Mouse (Mus musculus) urinary bladder, postnatal 10 days (tissue): ENCODE measurements around the gene Zscan18.
"Not testable (repeated sequence)": the region's sequence is repeated elsewhere in the genome, so short reads cannot be mapped to it uniquely, and the experiment has no call there.

Source experiments
- DNase-seq: peaks from one replicate; pipeline ENCODE4 v3.0.0; 2022; ENCODE audit warnings: low spot score

Zscan18 gene

DNA sequence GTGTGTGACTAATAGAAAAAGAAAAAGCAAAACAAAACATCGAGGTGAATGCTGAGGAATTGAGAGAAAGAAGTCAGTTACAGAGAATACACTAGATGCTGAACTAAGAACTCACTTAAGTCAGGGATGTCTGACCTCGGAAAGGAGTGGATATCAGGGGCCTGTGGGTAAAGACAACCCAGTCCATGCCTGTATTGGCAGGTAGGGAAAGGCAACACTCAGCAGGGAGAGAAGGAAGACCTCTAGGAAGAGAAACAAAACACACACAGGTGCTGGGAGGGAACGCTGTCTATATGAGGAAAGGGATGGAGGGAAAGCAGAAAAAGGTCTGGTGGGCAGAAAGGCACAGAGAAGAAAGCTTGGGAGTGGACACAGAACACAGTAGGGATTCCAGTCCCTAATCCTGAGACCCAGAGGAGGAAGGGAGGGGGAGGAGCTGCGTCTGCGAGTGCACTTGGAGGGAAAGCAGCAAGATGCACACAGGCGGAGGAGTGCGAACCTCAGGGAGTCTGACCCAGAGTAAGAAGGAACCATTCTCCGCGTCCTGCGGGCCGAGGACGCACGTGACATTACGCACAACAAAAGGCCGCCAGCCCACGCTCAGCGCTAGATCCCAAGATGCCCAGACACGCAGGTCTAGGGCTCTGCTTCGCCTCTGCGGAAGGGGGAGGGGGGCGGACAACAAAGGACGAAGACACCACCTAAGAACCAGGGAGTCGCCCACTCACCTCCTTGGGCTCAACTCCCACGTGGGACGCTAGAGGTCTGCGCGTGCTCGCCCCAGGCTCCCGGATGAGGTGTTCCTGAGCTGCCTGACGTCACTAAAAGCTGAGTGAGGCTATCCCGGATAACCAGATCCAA, at the start of gene Zscan18:
Zscan18 (minus strand) TSS at position 770 of the 861 bp plus-strand sequence.
- peak; percentile 27 for DNase-seq

DNA sequence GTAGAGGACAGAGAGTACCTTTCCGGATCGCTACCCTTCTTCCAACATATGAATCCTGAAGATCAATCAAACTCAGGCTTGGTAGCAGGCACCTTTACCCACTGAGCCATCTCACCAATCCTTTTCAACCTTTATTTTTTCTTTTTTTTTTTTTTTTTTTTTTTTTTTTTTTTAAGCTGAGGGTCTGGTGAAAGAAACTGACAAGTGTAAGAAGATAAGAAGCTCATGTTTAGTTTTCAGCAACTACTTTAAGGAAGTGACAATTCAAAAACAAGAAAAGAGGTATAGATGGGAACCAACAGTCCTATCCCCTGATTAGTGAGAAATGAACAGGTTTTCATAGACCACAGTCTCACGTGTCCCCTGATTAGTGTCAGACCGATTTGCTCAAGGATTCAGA, 32.3 kb upstream of the Zscan18 start:
- no peak for DNase-seq

DNA sequence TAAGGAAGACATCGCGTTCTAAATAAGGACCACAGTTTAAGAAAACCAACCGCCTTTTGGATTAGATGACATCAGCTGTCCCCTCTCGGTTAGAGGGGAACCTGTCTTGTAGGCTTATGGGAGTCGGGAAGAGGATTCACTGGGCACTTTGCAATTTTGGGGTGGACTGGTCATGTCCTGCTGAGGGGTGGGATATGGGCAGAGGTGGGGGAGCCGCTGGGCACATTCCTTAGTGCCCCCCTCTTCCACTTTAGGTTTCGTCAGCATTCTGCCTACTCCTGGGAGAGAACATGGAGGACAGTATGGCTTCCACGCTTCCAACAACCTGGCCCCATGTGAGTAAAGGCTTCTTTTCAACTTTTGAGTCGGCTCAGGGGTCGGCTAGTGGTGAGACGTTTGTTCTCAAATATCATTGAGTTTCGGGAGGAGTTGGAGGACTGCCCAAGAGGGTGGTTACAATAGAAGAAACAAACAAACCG, 31.8 kb upstream of the Zscan18 start:
- no peak for DNase-seq

DNA sequence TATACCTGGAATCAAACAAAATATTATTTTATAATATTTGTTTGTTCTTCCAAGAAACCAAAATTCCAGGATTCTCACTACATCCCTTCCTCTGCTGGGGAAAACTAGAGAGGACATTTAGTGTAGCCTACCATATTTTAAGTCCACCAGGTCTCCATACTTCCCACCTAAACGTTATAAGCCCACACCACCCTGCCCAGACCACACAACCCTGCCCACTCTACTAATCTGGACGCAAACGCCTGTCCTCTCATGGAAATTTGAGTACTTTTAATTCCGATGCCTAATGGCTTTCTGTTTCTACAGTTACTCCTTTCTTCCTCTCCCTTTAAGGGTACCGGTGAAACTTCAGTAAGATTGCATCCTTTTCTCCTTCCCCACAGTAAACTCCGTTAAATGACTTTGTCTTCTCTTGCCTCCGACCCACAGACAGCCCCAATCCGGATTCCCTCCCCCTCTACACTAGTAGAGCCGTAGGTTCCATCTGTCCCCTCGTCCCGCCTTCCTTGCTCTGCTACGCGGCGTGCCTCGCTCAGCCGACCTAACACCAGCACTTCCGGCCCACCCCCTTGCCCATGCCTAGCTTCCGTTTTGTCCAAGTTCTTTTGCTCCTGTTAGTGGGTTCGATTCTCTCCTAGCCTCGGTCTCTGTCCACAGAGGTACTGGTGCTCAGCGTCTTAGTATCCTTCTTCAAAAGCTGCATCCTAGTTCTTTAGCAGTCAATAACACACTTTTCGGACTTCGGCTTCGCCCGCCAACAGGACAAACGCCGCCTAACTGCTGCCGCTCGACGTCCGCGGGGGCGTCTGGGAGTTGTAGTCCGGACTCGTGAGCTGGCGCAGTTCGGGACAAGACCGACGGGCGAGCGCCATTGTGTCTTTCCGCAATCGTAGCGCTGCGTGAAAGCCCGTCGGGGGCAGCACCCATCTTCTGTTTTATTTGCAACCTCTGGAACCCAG, 31.0 kb upstream of the Zscan18 start, which contains the start of gene Zfp110:
Zfp110 (plus strand) TSS at position 600 of the 959 bp plus-strand sequence.
- DNase-seq: peak; percentile 79

DNA sequence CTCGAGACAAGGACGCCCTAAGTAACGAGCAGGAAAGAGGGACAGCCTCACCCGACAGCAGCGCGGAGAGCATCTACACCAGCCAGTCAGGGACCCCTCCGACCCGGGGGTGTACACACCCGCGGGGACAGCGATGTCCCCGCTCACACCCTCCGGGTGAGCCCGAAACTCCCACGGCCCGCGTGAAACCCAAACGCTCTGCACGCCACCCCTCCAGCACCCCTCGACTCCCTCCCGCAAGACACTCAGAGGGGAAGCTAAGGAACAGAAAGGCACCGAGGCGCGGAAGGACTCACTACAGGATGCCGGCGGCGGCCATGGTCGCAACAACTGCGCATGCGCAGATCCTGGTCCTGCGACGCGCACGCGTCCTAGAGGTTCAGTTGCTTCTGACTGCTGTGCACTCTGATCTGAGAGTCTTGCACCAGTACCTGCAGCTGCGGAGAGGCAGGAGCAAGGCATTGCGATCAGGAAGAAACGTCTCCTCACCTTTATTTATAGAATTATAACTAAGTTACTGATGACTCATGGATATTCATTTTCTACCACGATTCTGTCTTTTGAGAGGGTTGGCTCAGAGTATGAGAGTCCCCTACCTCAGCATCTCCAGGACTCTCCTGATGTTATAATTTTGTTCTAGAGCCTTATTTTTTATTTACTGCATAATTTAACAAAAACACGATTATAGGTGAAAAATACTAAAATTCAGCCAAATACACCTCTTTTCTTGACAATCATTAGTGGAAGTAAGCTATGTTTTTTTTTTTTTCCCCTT, 15.3 kb upstream of the Zscan18 start, which contains the start of gene Zfp329:
Zfp329 (minus strand) TSS at position 338 of the 775 bp plus-strand sequence.
- peak; percentile 64 for DNase-seq

DNA sequence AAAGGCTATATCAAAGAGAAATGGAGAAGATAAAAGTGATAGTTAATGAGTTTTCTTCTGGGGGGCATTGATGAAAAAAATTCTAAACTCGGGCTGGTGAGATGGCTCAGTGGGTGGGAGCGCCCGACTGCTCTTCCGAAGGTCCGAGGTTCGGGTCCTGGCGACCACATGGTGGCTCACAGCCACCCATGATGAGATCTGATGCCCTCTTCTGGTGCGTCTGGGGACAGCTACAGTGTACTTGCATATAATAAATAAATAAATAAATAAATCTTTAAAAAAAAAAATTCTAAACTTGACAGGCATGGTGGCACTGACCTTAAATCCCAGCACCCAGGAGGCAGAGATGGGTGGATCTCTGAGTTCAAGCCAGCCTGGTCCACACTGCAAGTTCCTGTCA, 12.1 kb upstream of the Zscan18 start:
- no peak for DNase-seq

DNA sequence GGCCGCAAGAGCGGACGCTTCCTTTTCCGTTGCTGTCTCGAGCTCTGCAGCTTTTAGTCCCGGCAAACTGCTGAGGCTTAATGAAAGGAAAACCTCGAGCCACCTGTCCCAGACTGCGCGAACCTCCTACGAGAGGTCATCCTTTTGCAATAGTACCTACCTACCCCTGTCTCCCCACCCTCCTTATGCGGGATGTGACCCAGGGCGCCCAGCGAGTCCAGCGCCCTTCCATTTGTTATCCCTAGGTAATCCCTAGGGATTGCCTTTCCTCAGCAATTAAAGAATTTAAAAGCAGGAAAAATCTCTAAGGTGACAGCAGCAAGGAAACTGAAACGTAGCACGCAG, 264 bp upstream of the Zscan18 start:
- DNase-seq: no peak

DNA sequence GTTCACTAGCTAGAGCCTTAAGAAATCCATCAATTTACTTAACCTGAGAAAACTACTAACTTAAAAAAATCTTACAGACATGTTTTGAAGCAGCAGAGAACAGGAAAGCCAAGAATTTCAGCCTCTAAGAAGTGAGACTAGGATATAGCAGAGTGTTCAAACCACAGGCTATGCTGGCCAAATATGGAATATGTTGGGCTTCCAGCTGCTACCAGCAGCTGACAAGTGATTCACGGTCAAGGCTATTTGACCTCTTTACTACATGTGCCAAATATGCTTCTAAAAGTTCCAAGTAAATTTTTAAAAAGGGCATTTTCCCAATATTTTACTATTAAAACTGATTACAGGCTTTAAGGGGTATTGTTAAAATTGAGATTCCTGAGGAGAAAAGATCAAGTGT, 3.9 kb downstream of the Zscan18 start:
- no peak for DNase-seq

DNA sequence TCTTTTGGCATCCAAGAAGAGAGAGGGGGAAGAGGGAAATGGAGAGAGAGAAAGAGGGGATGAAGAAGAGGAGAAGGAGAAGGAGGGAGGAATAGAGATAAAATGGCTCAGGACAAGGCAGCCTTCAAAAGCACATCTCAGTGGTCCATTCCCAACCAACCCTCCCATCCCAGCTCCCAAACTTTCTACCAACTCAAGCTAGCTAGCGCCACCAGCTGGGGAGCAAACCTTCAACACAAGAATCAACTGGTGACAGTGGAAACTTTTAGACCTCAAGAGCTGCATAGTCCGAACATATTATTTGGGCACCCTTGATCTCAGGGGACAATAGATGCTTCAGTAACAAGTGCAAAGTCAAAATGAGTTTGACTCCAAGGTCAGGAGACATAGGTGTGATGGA, 5.5 kb downstream of the Zscan18 start:
- DNase-seq: no peak

DNA sequence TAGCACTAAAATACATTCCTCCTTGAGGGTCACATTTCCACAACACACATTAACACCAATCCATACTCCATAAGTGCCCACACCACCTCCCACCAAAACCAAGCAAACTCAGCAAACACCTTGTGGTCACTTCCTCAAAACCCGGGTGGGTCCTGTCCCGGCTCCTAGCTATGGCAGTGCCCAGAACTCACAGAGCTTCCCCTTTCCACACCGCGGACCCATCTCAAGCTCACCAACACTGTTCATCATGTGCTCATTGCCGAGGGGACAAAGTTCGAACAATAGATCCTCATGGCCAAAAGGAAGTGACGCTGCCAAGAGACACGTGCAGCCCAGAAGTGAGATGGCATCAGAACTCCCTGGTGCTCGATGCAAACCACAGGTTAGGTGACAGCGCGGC, 10.8 kb downstream of the Zscan18 start:
- not testable (repeated sequence) for DNase-seq

DNA sequence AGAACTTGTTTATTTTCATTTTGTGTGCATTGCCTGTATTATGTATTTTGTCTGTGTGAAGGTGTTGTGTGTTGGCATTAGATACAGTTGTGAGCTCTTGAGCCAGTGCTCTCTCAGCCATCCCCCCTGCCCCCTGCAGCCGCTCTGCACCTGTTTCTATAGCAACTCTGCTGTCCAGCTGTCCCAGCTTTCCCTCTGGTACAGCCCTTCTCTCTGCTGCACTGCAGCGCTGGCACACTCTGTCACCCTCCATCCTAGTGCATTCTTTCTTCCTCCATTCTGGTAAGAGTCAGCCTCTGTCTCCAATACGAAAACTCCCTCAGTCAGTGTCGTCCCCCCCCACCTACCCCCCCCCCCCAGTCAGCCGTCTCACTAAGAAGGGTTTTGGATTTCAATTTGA, 15.4 kb downstream of the Zscan18 start:
- no peak for DNase-seq

DNA sequence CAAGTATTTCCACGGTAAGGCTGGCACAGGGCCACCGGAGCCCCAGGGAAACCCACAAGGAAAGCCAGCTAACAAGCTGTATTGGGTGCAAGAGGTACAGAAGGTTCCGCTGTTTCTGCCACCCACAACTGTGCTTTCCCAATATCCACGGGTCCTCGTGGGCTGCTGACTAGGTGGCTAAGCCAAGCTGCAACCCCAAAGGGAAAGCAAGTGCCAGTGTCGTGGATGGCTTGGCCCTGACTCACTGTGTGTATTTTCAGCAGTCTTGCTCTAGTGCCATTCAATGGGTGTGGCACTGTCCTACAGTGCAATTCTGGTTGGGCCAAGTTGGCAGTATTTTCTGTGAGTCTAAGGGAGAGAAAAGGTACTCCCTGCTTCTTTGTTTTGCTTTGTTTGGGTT, 16.1 kb downstream of the Zscan18 start:
- no peak for DNase-seq

DNA sequence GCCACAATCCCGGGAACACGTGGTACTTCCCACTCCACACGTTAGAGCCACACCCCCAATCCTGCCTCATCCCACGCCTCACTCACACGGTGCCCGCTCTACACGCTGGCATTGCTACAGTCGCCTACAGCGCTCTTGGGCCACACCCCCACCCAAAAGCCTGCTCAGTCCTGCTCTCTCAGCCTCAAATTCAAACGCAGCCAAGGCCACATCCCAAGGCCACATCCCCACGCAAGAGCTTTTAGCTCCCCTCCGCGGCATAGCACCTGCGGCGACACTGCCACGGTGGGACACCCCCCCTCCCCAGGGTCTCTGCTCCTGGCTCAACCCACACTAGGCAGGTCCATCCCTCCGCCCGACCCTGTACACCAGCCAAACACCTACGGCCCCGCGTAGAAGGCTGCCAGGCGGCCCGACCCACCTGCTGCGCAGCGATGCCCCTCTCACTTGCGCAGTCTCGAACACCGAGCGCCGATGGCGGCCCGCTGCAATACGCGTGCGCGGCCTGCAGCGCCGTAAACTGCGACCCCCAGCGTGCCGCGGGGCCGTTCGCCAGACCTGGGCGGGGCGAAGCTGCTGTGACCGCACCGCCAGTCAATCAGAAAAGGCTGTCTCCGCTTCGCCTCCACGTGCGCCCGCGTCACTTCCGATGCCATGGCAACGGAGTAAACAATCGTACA, 23.1 kb downstream of the Zscan18 start:
- peak; percentile 37 for DNase-seq

DNA sequence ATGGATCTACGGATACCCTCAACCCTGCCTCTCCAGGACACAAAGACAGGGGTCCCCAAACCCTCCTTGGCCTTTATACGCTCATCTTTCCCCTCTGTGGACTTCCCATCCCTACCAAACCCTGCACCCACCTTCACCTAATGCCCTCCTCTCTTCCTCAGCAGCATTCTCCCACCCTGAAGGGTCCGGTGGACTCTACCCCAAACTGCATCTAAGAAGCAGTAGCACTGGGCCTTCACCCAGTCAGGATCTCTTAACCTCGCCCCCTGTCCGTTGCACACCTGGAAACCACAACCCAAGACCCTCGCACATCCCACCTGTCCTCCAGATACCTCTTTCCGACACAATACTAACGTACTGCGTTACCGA, 23.7 kb downstream of the Zscan18 start:
- no peak for DNase-seq

DNA sequence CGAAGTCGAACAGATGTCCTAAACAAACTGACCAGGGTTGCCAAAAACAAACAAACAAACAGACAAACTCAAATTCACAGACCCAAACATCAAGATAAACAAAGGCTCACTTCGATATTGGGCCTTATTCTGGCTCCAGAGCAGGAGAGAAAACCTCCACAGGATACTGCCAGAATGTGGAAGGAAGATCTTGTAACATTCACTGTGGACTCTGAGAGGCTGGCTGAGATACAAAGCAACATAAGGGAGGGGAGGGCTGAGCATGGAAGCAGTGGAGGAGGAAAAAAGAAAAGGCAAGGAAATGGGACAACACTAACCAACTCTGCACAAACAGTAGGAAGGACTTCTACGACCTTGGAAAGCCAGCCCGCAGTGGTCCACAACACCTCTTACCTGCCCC, 24.3 kb downstream of the Zscan18 start:
- no peak for DNase-seq

DNA sequence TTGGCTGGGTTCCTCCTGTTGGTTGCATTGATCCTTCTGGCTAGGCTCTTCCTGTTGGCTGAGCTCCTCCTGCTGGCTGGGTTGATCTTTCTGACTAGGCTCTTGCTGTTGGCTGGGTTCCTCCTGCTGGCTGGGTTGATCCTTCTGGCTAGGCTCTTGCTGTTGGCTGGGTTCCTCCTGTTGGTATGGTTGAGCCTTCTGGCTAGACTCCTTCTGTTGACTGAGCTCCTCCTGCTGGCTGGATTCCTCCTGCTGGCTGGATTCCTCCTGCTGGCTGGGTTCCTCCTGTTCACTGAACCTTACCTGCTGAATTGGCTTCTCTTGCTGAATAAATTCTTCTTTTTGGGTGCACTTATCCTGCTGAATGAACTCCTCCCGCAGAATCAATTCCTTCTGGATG, 28.8 kb downstream of the Zscan18 start:
- no peak for DNase-seq

DNA sequence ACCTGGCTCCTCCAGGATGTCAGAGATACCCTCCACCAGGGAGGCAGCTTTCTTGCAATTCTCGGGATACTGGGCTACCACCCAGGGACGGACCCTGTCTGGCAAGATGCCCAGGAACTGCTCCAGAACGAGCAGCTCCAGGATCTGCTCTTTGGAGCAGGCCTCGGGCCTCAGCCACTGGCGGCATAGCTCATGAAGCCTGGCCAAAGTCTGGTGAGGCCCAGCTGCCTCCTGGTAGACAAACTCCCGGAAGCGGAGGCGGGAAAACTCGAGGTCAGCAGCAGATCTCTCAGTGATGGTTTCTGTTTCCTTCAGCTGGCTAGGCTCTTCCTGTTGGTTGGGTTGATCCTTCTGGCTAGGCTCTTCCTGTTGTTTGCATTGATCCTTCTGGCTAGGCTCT, 29.3 kb downstream of the Zscan18 start:
- DNase-seq: no peak

DNA sequence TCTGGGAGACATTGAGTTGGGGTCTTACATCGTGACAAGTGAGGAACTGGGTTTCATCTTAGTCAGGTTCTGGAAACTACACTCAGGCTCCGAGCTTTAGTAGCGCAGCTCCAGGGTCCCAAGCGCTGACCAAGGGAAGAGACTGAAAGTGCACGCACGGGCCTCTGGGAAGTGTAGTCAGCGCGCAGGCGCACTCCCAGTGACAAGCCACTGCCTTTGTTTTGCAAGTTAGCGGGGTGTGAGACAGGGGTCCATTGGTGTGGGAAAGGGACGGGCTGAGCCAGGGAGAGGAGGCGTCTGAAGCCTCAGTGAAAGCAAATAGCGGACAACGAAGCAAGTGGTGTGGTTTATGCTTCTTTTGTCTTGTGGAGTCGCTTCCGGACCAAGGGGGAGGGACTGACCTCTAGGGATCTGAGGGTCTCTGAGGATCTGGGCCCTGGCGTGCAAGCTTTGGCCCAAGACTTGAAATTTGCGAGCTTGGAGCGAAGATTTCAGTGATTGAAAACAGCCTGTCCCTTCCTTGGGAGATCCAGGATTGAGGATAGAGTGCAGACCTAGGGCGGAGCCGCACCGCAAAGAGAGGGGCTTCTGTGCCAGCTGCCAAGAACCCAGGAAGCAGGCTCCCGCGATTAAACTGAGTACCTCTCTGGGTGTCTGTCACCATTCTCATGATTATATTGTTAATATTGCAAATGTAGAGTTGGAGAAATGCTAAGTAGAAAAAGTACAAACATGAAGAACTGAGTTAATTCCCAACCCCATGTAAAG, 53.8 kb downstream of the Zscan18 start:
- no peak for DNase-seq

DNA sequence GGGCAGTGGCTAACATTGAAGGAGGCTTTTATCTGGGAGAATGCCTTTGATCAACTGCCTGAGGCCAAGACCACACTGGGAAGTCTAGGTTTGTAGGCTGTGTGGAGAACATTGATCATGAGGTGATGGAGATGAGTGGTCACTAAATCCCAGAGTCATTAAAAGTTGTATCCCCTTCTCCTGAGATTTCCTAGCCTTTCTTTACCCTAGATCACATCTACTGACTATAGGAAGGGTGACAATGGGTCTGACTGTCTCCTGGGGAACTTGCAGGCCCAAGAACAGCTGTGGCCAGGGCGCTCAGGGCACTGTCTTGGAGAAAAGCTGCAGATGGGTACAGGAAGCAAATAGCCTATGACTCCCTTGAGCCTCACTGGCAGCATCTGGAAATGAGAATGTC, 68.5 kb downstream of the Zscan18 start, which contains the start of gene Vmn2r56:
Vmn2r56 (minus strand) TSS at position 101 of the 400 bp plus-strand sequence.
- DNase-seq: no peak
